Mouse (Mus musculus): ENCODE data around the gene Irf1. TPM values are rescaled to one million over a fixed set of nuclear protein-coding genes. Genes with fewer than 3 reads are reported as not detected.

Gene Irf1
- 4.9 TPM for polyA plus RNA-seq (2014; fragmentation: Illumina TruSeq; extraction: RNeasy Lipid Tissue Mini Kit (QIAGEN cat#74804))

GRCm38 (mm10) chr11:53769760-53770124, at the start of gene Irf1:
Gene Irf1, plus strand, starts transcription at chr11:53770014.

GRCm38 (mm10) chr11:53720715-53721114, 49.1 kb upstream of the Irf1 start, which contains the start of gene Il5:
Gene Il5, plus strand, starts transcription at chr11:53720794.

GRCm38 (mm10) chr11:53773087-53773486, 3.3 kb downstream of the Irf1 start, which contains the start of gene Gm17334:
Gene Gm17334, minus strand, starts transcription at chr11:53773187.

Other genes with a start within 250 kb of the Irf1 start
- 44.1 TPM for gene Kif3a, start 202.6 kb upstream of the Irf1 start, polyA plus RNA-seq (2014; fragmentation: Illumina TruSeq; extraction: RNeasy Lipid Tissue Mini Kit (QIAGEN cat#74804))
- gene Il4, start 151.3 kb upstream of the Irf1 start, polyA plus RNA-seq (2014; fragmentation: Illumina TruSeq; extraction: RNeasy Lipid Tissue Mini Kit (QIAGEN cat#74804)): not detected
- not detected for gene Il13, start 135.3 kb upstream of the Irf1 start, polyA plus RNA-seq (2014; fragmentation: Illumina TruSeq; extraction: RNeasy Lipid Tissue Mini Kit (QIAGEN cat#74804))
- 71.6 TPM for gene Rad50, start 62.7 kb upstream of the Irf1 start, polyA plus RNA-seq (2014; fragmentation: Illumina TruSeq; extraction: RNeasy Lipid Tissue Mini Kit (QIAGEN cat#74804))
- gene Il5, start 49.2 kb upstream of the Irf1 start, polyA plus RNA-seq (2014; fragmentation: Illumina TruSeq; extraction: RNeasy Lipid Tissue Mini Kit (QIAGEN cat#74804)): not detected
- not detected for gene Gm17334, start 3.2 kb downstream of the Irf1 start, polyA plus RNA-seq (2014; fragmentation: Illumina TruSeq; extraction: RNeasy Lipid Tissue Mini Kit (QIAGEN cat#74804))
- not detected for gene Gm12216, start 89.2 kb downstream of the Irf1 start, polyA plus RNA-seq (2014; fragmentation: Illumina TruSeq; extraction: RNeasy Lipid Tissue Mini Kit (QIAGEN cat#74804))
- 26.9 TPM for gene Slc22a5, start 121.6 kb downstream of the Irf1 start, polyA plus RNA-seq (2014; fragmentation: Illumina TruSeq; extraction: RNeasy Lipid Tissue Mini Kit (QIAGEN cat#74804))
- 6.9 TPM for gene Slc22a21, start 210.3 kb downstream of the Irf1 start, polyA plus RNA-seq (2014; fragmentation: Illumina TruSeq; extraction: RNeasy Lipid Tissue Mini Kit (QIAGEN cat#74804))

Measured in ovary, adult 10 weeks (tissue).